Mouse (Mus musculus) heart, embryonic 12.5 days (tissue): ENCODE data around the gene Atg9b. TPM values are rescaled to one million over a fixed set of nuclear protein-coding genes. Genes with fewer than 3 reads are reported as not detected.
"Not testable (repeated sequence)": the region's sequence is repeated elsewhere in the genome, so short reads cannot be mapped to it uniquely, and the experiment has no call there.

Source experiments
- ATAC-seq: fragments of 200-750 bp; cut with Nextera tagmentation; 2 replicates; pipeline ENCODE4 v1.8.0; 2017; ENCODE audit warnings: moderate TSS enrichment, moderate library complexity; ENCODE audit not compliant: insufficient number of reproducible peaks, low FRiP score
- H3K27ac ChIP-seq: fragments of 300-500 bp; sonication (generic); 2 replicates; pipeline ENCODE4 v1.5.1; 2016; ENCODE audit warnings: mild to moderate bottlenecking, moderate library complexity; ENCODE audit not compliant: poor library complexity, severe bottlenecking
- H3K27me3 ChIP-seq: fragments of 300-500 bp; sonication (generic); replicated peaks from 2 replicates; pipeline ENCODE4 v1.6.1; 2016; ENCODE audit warnings: mild to moderate bottlenecking, moderate library complexity
- H3K36me3 ChIP-seq: fragments of 300-500 bp; sonication (generic); 2 replicates; pipeline ENCODE4 v1.6.1; 2016; ENCODE audit warnings: mild to moderate bottlenecking, moderate library complexity
- H3K4me1 ChIP-seq: fragments of 300-500 bp; sonication (generic); replicated peaks from 2 replicates; pipeline ENCODE4 v1.6.1; 2016; ENCODE audit warnings: mild to moderate bottlenecking
- H3K4me2 ChIP-seq: fragments of 300-500 bp; sonication (generic); 2 replicates; pipeline ENCODE4 v1.6.1; 2016; ENCODE audit warnings: mild to moderate bottlenecking, moderate library complexity
- H3K4me3 ChIP-seq: fragments of 300-500 bp; sonication (generic); 2 replicates; pipeline ENCODE4 v1.5.1; 2016; ENCODE audit warnings: mild to moderate bottlenecking
- H3K9ac ChIP-seq: fragments of 300-500 bp; sonication (generic); 2 replicates; pipeline ENCODE4 v1.6.1; 2016; ENCODE audit warnings: mild to moderate bottlenecking, moderate library complexity
- H3K9me3 ChIP-seq: fragments of 300-500 bp; sonication (generic); replicated peaks from 2 replicates; pipeline ENCODE4 v1.6.1; 2016; ENCODE audit warnings: mild to moderate bottlenecking, moderate library complexity
- WGBS: fragments of 180-500 bp; shearing (Covaris S2); methylation state at CpG from one replicate; pipeline ENCODE4 v1.1.7; 2016; 5-methylcytosine and 5-hydroxymethylcytosine counted together
- polyA plus RNA-seq: library from polyadenylated mRNA; unstranded; fragments of >200 nt; fragmentation: Nextera tagmentation; extraction: Ambion mirVana; gene quantifications from 2 replicates; pipeline ENCODE4 v1.2.1, GENCODE M21; 2016

Gene Atg9b
- polyA plus RNA-seq, 1 experiment from 2014 or later: 2.6 TPM

DNA sequence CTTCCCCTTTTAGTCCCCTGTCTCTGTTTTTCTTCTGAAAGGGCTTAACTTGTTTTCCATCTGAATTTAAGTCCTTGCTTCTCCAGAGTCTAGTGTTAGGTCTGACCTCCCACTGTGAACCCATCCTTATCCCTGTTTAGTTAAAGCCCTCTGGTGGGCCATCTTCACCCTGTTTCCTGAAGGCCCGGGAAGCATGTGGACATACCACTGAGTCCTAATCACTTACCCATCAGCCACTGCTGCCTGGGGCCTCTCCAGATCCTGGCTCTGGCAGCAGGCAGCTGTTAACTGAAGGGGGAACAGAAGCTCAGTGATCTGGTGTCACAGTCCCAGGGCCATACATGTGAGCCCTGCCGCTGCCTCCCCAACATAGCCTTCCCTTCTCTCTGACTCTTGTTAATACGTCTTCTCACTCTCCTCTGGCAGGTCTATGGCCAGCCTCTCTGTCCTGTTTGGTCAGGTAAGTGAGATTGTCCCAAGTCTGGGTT, 13.5 kb upstream of the Atg9b start:
- Histone ChIP-seq H3K4me3 (no peak overlapping the region), H3K9me3 (no peaks in the 10 kb centered on the region), H3K9ac (no peak overlapping the region), H3K4me2 (no peak overlapping the region), H3K27me3 (no peaks in the 10 kb centered on the region), H3K27ac (no peak overlapping the region), H3K4me1 (0 out of 2 replicates have a peak, but pooled peaks cover 7% of the 10 kb centered on the region), H3K36me3 (peaks cover 87% of the 10 kb centered on the region)
- 62% methylated on average over 3 of the region's 3 CpGs for WGBS
- ATAC-seq: no peak

DNA sequence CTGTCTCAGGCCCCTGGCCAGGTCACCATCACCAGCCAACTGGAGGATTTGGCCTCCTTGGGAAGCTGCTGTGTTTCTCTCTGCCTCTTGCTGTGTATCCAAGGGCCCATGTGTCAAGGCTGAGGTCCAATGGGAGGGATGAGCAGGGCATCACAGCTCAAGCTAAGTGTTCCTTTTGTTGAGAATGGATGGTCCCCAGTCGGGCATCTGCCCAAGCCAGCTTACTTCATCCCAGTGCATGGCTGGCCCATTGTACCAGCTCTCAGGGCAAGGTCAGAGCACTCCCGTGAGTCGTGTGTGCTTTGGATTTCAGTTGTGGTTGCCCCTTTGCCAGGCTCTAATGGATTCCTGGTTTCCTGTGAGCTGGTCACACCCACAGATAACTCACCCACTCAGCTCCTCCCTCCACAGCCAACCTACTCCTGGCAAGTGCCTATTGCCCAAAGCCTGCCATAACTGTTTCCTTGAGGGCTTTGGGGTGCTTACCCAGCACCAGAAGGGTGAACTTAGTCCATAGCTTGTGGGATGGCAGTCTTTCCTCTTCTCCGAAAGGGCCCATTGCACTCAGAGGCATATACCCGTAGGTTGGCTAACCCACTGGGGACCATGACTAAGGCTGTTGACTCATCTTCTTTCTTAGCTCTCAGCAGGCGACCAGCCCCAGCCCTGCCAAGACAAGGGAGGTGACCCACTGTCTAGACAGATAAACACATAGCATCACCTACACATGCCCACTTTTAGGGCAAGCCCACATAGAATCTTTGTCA, 12.8 kb upstream of the Atg9b start:
- Histone ChIP-seq H3K9ac (no peak overlapping the region), H3K36me3 (peaks cover 92% of the 10 kb centered on the region), H3K27me3 (no peaks in the 10 kb centered on the region), H3K4me3 (no peak overlapping the region), H3K4me1 (0 out of 2 replicates have a peak, but pooled peaks cover 11% of the 10 kb centered on the region), H3K9me3 (no peaks in the 10 kb centered on the region), H3K4me2 (no peak overlapping the region), H3K27ac (no peak overlapping the region)
- WGBS: 77% methylated on average over 6 of the region's 6 CpGs
- no peak for ATAC-seq

DNA sequence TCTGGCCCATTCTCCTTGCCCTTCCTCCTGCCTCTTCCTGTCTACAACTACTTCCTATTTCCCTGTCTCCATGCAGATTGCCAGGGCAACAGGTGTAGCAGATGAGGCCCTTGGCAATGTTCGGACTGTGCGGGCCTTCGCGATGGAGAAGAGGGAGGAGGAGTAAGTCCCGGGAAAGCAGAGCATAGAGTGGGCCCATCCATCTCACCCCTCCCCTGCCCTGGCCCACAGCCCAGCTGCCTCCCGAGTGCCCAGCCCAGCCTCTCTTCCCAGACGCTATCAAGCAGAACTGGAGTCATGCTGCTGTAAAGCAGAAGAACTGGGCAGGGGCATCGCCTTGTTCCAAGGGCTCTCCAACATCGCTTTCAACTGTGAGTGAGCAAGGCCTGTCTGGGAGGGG, 10.0 kb upstream of the Atg9b start:
- Histone ChIP-seq H3K4me3 (no peak overlapping the region), H3K36me3 (peaks cover 68% of the 10 kb centered on the region), H3K9me3 (no peaks in the 10 kb centered on the region), H3K9ac (no peak overlapping the region), H3K27me3 (no peaks in the 10 kb centered on the region), H3K4me1 (0 out of 2 replicates have a peak, but pooled peaks cover 13% of the 10 kb centered on the region), H3K27ac (no peak overlapping the region), H3K4me2 (no peak overlapping the region)
- 75% methylated on average over 9 of the region's 9 CpGs for WGBS
- ATAC-seq: no peak

DNA sequence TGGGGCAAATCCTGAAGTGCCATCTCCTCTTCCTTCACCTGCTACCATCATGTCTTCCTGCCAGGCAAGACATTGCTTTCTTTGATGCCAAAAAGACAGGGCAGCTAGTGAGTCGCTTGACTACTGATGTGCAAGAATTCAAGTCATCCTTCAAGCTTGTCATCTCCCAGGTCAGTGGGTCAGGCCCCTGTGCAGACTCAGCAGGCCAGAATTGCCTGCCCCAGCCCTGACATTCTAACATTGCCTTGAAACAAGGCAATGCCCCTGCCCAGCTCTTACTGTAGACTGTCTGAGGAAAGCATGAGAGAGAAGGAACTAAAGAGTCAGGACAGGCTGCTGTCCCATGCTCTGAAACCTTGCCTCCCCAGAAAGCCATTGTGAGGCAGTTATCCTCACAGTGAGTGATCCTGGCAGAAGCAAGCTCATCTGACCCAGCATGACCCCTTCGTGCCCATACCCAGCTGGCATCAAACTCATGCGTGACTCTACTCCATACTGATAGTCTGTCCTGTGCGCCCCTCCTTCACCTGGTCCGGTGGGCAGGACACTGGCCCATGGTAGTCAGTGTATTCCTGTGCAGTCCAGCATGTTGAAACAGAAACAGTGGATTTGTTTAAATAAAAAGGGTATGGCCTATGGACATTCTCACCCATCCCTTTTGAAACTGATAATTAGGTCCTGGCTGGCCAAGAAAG, 9.1 kb upstream of the Atg9b start:
- no peak overlapping the region for H3K27ac ChIP-seq

DNA sequence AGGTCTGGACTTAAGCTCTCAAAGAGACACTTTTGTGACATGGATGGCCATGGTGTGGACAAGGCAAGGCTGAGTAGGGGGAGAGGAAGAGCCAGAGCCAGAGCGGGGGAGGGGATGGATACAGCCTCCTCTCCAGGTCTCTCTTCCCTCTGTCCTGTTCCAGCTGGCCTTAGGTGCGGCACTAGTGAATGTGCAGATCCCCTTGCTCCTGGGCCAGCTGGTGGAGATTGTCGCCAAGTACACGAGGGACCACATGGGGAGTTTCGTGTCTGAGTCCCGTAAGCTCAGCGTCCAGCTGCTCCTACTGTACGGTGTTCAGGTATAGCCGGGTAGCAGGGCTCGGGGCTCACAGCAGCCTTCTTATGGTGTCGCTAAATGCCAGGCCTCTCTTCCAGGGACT, 8.4 kb upstream of the Atg9b start:
- WGBS: 89% methylated on average over 11 of the region's 11 CpGs
- ATAC-seq: no peak
- Histone ChIP-seq H3K27ac (no peak overlapping the region), H3K4me3 (no peak overlapping the region), H3K9ac (no peak overlapping the region), H3K27me3 (no peaks in the 10 kb centered on the region), H3K4me1 (0 out of 2 replicates have a peak, but pooled peaks cover 10% of the 10 kb centered on the region), H3K9me3 (no peaks in the 10 kb centered on the region), H3K36me3 (peaks cover 55% of the 10 kb centered on the region), H3K4me2 (no peak overlapping the region)

More for the DNA sequence above, 9.1 kb upstream of the Atg9b start:
- H3K9me3 ChIP-seq: no peaks in the 10 kb centered on the region
- no peak overlapping the region for H3K9ac ChIP-seq
- peaks cover 62% of the 10 kb centered on the region for H3K36me3 ChIP-seq
- ATAC-seq: no peak
- H3K4me1 ChIP-seq: 0 out of 2 replicates have a peak, but pooled peaks cover 13% of the 10 kb centered on the region
- no peak overlapping the region for H3K4me3 ChIP-seq
- 84% methylated on average over 5 of the region's 5 CpGs for WGBS
- no peaks in the 10 kb centered on the region for H3K27me3 ChIP-seq
- no peak overlapping the region for H3K4me2 ChIP-seq

DNA sequence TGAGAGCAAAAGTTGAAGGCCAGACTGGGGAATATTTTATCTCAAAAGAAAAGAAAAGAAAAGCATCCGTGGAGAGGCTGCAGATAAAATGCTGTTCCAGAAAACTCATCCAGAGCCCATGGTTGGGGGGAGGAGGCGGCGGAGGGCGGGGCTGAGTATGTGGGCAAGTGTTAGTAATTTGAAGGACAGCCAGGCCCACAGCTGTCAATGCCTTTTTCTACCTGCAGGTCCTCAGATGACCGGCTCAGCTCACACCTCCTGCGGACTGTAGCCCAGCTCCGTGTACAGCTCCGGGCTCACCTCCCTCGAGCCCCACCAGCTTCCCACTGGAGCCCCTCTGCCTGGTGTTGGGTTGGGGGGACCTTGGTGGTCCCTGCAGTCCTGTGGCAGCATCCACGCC, 7.7 kb upstream of the Atg9b start:
- H3K36me3 ChIP-seq: peaks cover 48% of the 10 kb centered on the region
- no peak for ATAC-seq

DNA sequence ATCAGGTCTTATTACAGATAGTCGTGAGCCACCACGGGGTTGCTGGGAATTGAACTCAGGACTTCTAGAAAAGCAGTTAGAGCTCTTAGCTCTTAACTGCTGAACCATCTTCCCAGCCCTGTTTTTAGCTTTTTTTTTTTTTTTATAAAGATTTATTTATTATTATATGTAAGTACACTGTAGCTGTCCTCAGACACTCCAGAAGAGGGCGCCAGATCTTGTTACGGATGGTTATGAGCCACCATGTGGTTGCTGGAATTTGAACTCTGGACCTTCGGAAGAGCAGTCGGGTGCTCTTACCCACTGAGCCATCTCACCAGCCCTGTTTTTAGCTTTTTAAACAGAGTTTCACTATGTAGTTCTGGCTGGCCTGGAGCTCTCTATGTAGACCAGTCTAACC, 4.3 kb upstream of the Atg9b start:
- H3K9me3 ChIP-seq, H3K27ac ChIP-seq, H3K27me3 ChIP-seq, H3K4me3 ChIP-seq, ATAC-seq, H3K4me2 ChIP-seq, H3K9ac ChIP-seq: not testable (repeated sequence)
- Histone ChIP-seq H3K36me3 (peaks cover 16% of the 10 kb centered on the region), H3K4me1 (peaks cover 18% of the 10 kb centered on the region)
- 86% methylated on average over 6 of the region's 6 CpGs for WGBS

More for the DNA sequence above, 7.7 kb upstream of the Atg9b start:
- no peaks in the 10 kb centered on the region for H3K27me3 ChIP-seq
- no peak overlapping the region for H3K4me3 ChIP-seq
- H3K9ac ChIP-seq: no peak overlapping the region
- H3K9me3 ChIP-seq: no peaks in the 10 kb centered on the region
- WGBS: 74% methylated on average over 10 of the region's 10 CpGs
- peaks cover 13% of the 10 kb centered on the region; the same call in 1 of the 2 replicates for H3K4me1 ChIP-seq
- no peak overlapping the region for H3K4me2 ChIP-seq
- H3K27ac ChIP-seq: no peak overlapping the region

DNA sequence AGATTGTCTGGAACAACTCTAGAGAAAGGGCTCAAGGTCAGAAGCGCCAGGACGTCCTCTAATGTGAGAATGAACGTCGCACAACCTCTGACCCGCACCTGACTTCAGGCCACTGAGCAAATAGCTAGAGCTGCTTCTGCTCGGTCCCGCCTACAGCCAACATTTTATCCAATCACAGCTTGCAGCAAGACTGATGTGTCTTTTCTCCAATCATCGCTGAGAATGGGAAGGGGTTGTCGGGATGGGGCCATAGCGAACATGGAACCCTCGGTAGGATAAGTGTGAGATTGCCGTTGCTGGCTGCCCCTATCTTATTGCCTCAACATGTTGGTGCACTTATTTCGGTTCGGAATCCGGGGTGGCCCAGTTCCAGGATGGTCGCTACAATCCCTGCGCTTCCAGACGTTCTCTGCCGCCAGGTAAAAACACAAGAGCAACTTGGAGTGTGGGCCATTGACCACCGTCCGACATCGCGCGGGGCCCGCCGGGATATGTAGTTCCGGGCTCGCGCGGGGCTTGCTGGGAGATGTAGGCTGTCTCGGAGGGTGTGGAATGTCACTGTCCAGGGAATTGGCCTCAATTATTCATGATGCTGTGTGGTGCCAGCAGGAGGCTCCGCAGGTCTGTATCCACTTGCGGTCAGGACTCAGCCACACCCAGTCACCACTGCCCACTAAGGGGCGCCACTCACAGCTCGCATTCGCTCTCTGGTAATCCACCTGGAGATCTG, 2.4 kb upstream of the Atg9b start:
- H3K27ac ChIP-seq: peak overlapping the region; percentile 79
- peak overlapping the region; percentile 56 for H3K9ac ChIP-seq
- H3K36me3 ChIP-seq: peaks cover 2% of the 10 kb centered on the region; the same call in 1 of the 2 replicates
- no peaks in the 10 kb centered on the region for H3K27me3 ChIP-seq
- peak overlapping the region; percentile 63 for H3K4me2 ChIP-seq
- peaks cover 21% of the 10 kb centered on the region for H3K4me1 ChIP-seq
- 2% methylated on average over 36 of the region's 36 CpGs for WGBS
- peak overlapping the region; percentile 54 for H3K4me3 ChIP-seq
- peak; percentile 96 for ATAC-seq
- no peaks in the 10 kb centered on the region for H3K9me3 ChIP-seq

DNA sequence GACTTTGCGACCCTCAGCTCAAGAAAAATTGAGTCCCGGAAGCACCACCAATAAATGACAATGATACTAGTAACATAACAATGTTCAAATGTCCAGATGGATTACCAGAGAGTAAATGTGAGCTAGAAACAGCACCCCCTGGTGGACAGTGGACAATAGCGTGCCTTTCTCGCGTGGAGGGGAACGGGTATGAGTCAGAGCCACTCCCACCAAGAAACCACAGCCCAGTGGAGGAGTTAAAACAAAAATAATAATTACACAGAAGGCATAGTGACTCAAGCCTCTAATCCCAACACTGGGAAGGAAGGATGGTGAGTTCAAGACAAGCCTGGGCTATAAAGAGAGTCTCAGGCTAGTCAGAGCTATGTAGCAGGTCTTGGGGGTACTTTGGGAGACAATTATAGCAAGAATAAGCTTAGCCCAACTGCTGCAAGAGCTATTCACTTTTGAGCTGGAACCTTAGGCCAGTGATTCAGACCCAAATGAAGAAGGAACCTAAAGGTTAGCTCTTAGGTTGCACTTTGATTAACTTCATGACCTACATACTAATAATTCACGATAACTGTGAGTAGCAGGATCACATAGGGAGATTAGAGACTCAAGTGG, 1.6 kb upstream of the Atg9b start, which contains the start of gene Abcb8:
Gene Abcb8, plus strand, starts transcription at position 272 of the 606 bp plus-strand sequence.
- no peaks in the 10 kb centered on the region for H3K27me3 ChIP-seq
- WGBS: 21% methylated on average over 7 of the region's 7 CpGs
- H3K4me3 ChIP-seq: peak within 1 kb of the TSS; percentile 54
- peak within 1 kb of the TSS; percentile 56 for H3K9ac ChIP-seq
- H3K4me1 ChIP-seq: peaks cover 27% of the 10 kb centered on the region
- no peaks in the 10 kb centered on the region for H3K9me3 ChIP-seq
- peak within 1 kb of the TSS; percentile 63 for H3K4me2 ChIP-seq
- no peak for ATAC-seq
- peaks cover 2% of the 10 kb centered on the region; the same call in 1 of the 2 replicates for H3K36me3 ChIP-seq
- H3K27ac ChIP-seq: peak within 1 kb of the TSS; percentile 79

DNA sequence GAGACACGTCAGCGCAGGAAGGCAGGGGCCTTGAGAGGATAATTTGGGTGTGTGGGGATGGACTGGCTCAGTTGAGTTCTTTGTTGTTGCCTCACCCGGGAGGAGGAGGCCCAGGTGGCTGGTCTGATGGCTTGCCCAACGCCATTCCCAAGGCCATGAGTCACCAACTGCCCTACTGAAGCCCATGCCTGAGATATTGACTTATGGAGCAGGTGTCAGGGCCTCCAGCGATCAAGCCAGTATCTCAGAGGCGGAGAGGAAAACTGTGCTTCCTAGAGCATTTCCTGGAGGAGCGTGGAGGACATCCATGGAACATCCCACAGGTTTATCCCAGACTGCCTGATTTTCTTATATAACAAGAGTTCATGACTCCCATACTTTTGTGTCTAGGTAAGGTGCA, 781 bp upstream of the Atg9b start:
- Histone ChIP-seq H3K9ac (no peak overlapping the region), H3K27me3 (no peaks in the 10 kb centered on the region), H3K4me1 (peaks cover 33% of the 10 kb centered on the region), H3K4me2 (no peak overlapping the region), H3K36me3 (0 out of 2 replicates have a peak, but pooled peaks cover 2% of the 10 kb centered on the region), H3K9me3 (no peaks in the 10 kb centered on the region), H3K27ac (no peak overlapping the region), H3K4me3 (no peak overlapping the region)
- 64% methylated on average over 7 of the region's 7 CpGs for WGBS
- ATAC-seq: no peak
